Mouse (Mus musculus): Measurements from ENCODE around the gene Gm28053. TPM values are rescaled to one million over a fixed set of nuclear protein-coding genes. Genes with fewer than 3 reads are reported as not detected.

Gm28053 gene
- total and polyA plus RNA-seq, 2 experiments from 2014 or later = not detected

- Histone ChIP-seq H3K27me3 (ENCODE audit: insufficient read depth, low read length) (no peaks in the 10 kb centered on the region), H3K4me3 (ENCODE audit: low read depth, low read length) (no peak overlapping the region), H3K36me3 (ENCODE audit: insufficient read depth, low read length) (no peaks in the 10 kb centered on the region), H3K27ac (ENCODE audit: low read depth, low read length) (no peak overlapping the region), H3K9me3 (ENCODE audit: low read length) (no peaks in the 10 kb centered on the region), H3K4me2 (ENCODE audit: low read depth, low read length, poor library complexity, severe bottlenecking) (no peak overlapping the region), H3K4me1 (ENCODE audit: insufficient read depth, low read length) (no peaks in the 10 kb centered on the region), H3K9ac (replicated peaks; ENCODE audit: low read length, poor library complexity, severe bottlenecking) (no peak overlapping the region)
- TF ChIP-seq CTCF (IDR thresholded peaks at IDR 0.05) = no peak
- no peak for DNase-seq (ENCODE audit: low spot score)
- 70% methylated on average over 7 of the region's 7 CpGs for WGBS
- ATAC-seq (ENCODE audit: low FRiP score) = no peak
Measured at GRCm38 (mm10) chr6:48763567-48764270, 45.3 kb downstream of the Gm28053 start.

- ATAC-seq (ENCODE audit: low FRiP score) = no peak
- no peak overlapping the region for H3K4me2 ChIP-seq (ENCODE audit: low read depth, low read length, poor library complexity, severe bottlenecking)
- H3K27ac ChIP-seq (ENCODE audit: low read depth, low read length) = no peak overlapping the region
- no peaks in the 10 kb centered on the region for H3K9me3 ChIP-seq (ENCODE audit: low read length)
- no peak overlapping the region for H3K9ac ChIP-seq (replicated peaks; ENCODE audit: low read length, poor library complexity, severe bottlenecking)
- no peaks in the 10 kb centered on the region for H3K27me3 ChIP-seq (ENCODE audit: insufficient read depth, low read length)
- no peaks in the 10 kb centered on the region for H3K4me1 ChIP-seq (ENCODE audit: insufficient read depth, low read length)
- 95% methylated on average over 10 of the region's 10 CpGs for WGBS
- H3K4me3 ChIP-seq (ENCODE audit: low read depth, low read length) = no peak overlapping the region
- TF ChIP-seq CTCF (IDR thresholded peaks at IDR 0.05) = no peak
- DNase-seq (ENCODE audit: low spot score) = no peak
- H3K36me3 ChIP-seq (ENCODE audit: insufficient read depth, low read length) = no peaks in the 10 kb centered on the region
Measured at GRCm38 (mm10) chr6:48764496-48764895, 46.1 kb downstream of the Gm28053 start.

GRCm38 (mm10) chr6:48768178-48768869, 49.9 kb downstream of the Gm28053 start:
- TF ChIP-seq CTCF (IDR thresholded peaks at IDR 0.05) = no peak
- DNase-seq (ENCODE audit: low spot score) (no peak), ATAC-seq (ENCODE audit: low FRiP score) (no peak)
- Histone ChIP-seq H3K36me3 (ENCODE audit: insufficient read depth, low read length) (no peaks in the 10 kb centered on the region), H3K27me3 (ENCODE audit: insufficient read depth, low read length) (no peaks in the 10 kb centered on the region), H3K4me1 (ENCODE audit: insufficient read depth, low read length) (no peaks in the 10 kb centered on the region), H3K4me3 (ENCODE audit: low read depth, low read length) (no peak overlapping the region), H3K27ac (ENCODE audit: low read depth, low read length) (no peak overlapping the region), H3K4me2 (ENCODE audit: low read depth, low read length, poor library complexity, severe bottlenecking) (no peak overlapping the region), H3K9me3 (ENCODE audit: low read length) (no peaks in the 10 kb centered on the region), H3K9ac (replicated peaks; ENCODE audit: low read length, poor library complexity, severe bottlenecking) (no peak overlapping the region)
- 75% methylated on average over 9 of the region's 9 CpGs for WGBS

- no peaks in the 10 kb centered on the region for H3K9me3 ChIP-seq (ENCODE audit: low read length)
- H3K27me3 ChIP-seq (ENCODE audit: insufficient read depth, low read length) = no peaks in the 10 kb centered on the region
- TF ChIP-seq CTCF (IDR thresholded peaks at IDR 0.05) = no peak
- no peak overlapping the region for H3K4me2 ChIP-seq (ENCODE audit: low read depth, low read length, poor library complexity, severe bottlenecking)
- H3K36me3 ChIP-seq (ENCODE audit: insufficient read depth, low read length) = no peaks in the 10 kb centered on the region
- H3K4me3 ChIP-seq (ENCODE audit: low read depth, low read length) = no peak overlapping the region
- H3K4me1 ChIP-seq (ENCODE audit: insufficient read depth, low read length) = no peaks in the 10 kb centered on the region
- 95% methylated on average over 3 of the region's 3 CpGs for WGBS
- no peak overlapping the region for H3K27ac ChIP-seq (ENCODE audit: low read depth, low read length)
- ATAC-seq (ENCODE audit: low FRiP score) = no peak
- DNase-seq (ENCODE audit: low spot score) = no peak
- H3K9ac ChIP-seq (replicated peaks; ENCODE audit: low read length, poor library complexity, severe bottlenecking) = no peak overlapping the region
Measured at GRCm38 (mm10) chr6:48768933-48769332, 50.5 kb downstream of the Gm28053 start.

GRCm38 (mm10) chr6:48770696-48771095, 52.3 kb downstream of the Gm28053 start, which contains the start of gene Gimap3:
TSS of gene Gimap3 (minus strand) at chr6:48770851.
- ATAC-seq (ENCODE audit: low FRiP score) (no peak), DNase-seq (ENCODE audit: low spot score) (no peak)
- Histone ChIP-seq H3K4me2 (ENCODE audit: low read depth, low read length, poor library complexity, severe bottlenecking) (no peak within 1 kb of the TSS), H3K9ac (replicated peaks; ENCODE audit: low read length, poor library complexity, severe bottlenecking) (no peak within 1 kb of the TSS), H3K9me3 (ENCODE audit: low read length) (no peaks in the 10 kb centered on the region), H3K27me3 (ENCODE audit: insufficient read depth, low read length) (no peaks in the 10 kb centered on the region), H3K4me1 (ENCODE audit: insufficient read depth, low read length) (no peaks in the 10 kb centered on the region), H3K27ac (ENCODE audit: low read depth, low read length) (no peak within 1 kb of the TSS), H3K36me3 (ENCODE audit: insufficient read depth, low read length) (no peaks in the 10 kb centered on the region), H3K4me3 (ENCODE audit: low read depth, low read length) (no peak within 1 kb of the TSS)
- no peak for TF ChIP-seq CTCF (IDR thresholded peaks at IDR 0.05)
- 91% methylated on average over 3 of the region's 3 CpGs for WGBS

- Histone ChIP-seq H3K9ac (replicated peaks; ENCODE audit: low read length, poor library complexity, severe bottlenecking) (no peak overlapping the region), H3K4me3 (ENCODE audit: low read depth, low read length) (no peak overlapping the region), H3K4me2 (ENCODE audit: low read depth, low read length, poor library complexity, severe bottlenecking) (no peak overlapping the region), H3K4me1 (ENCODE audit: insufficient read depth, low read length) (no peaks in the 10 kb centered on the region), H3K9me3 (ENCODE audit: low read length) (no peaks in the 10 kb centered on the region), H3K27me3 (ENCODE audit: insufficient read depth, low read length) (no peaks in the 10 kb centered on the region), H3K36me3 (ENCODE audit: insufficient read depth, low read length) (no peaks in the 10 kb centered on the region), H3K27ac (ENCODE audit: low read depth, low read length) (no peak overlapping the region)
- DNase-seq (ENCODE audit: low spot score) (peak; percentile 80), ATAC-seq (ENCODE audit: low FRiP score) (no peak)
- TF ChIP-seq CTCF (IDR thresholded peaks at IDR 0.05) = peak; percentile 87
- 12% methylated on average over 8 of the region's 8 CpGs for WGBS
Measured at GRCm38 (mm10) chr6:48772030-48772429, 53.6 kb downstream of the Gm28053 start.
